Mouse (Mus musculus): ENCODE results near the gene Pou4f1.
"Not testable (repeated sequence)": the region's sequence is repeated elsewhere in the genome, so short reads cannot be mapped to it uniquely, and the experiment has no call there.

Gene Pou4f1

GRCm38 (mm10) chr14:104467966-104468622 is at the start of gene Pou4f1:
Gene Pou4f1, minus strand, starts transcription at chr14:104467999.
- no peak for DNase-seq (ENCODE audit: low read depth, low spot score)

- DNase-seq (ENCODE audit: low read depth, low spot score), result no peak
Measured at GRCm38 (mm10) chr14:104511664-104512063, 43.9 kb upstream of the Pou4f1 start.

GRCm38 (mm10) chr14:104502761-104503160 is 35.0 kb upstream of the Pou4f1 start:
- not testable (repeated sequence) for DNase-seq (ENCODE audit: low read depth, low spot score)

- no peak for DNase-seq (ENCODE audit: low read depth, low spot score)
Measured at GRCm38 (mm10) chr14:104479751-104480150, 12.0 kb upstream of the Pou4f1 start.

GRCm38 (mm10) chr14:104478593-104478992 is 10.8 kb upstream of the Pou4f1 start:
- no peak for DNase-seq (ENCODE audit: low read depth, low spot score)

- DNase-seq (ENCODE audit: low read depth, low spot score), result no peak
Measured at GRCm38 (mm10) chr14:104477616-104478015, 9.8 kb upstream of the Pou4f1 start.

GRCm38 (mm10) chr14:104475438-104475837 is 7.6 kb upstream of the Pou4f1 start:
- DNase-seq (ENCODE audit: low read depth, low spot score), result no peak

GRCm38 (mm10) chr14:104468623-104468970 is 798 bp upstream of the Pou4f1 start:
- DNase-seq (ENCODE audit: low read depth, low spot score), result no peak

- no peak for DNase-seq (ENCODE audit: low read depth, low spot score)
Measured at GRCm38 (mm10) chr14:104467133-104467965, 450 bp downstream of the Pou4f1 start.

GRCm38 (mm10) chr14:104466557-104466956 is 1.2 kb downstream of the Pou4f1 start:
- no peak for DNase-seq (ENCODE audit: low read depth, low spot score)

- no peak for DNase-seq (ENCODE audit: low read depth, low spot score)
Measured at GRCm38 (mm10) chr14:104465483-104466235, 2.1 kb downstream of the Pou4f1 start.

- DNase-seq (ENCODE audit: low read depth, low spot score), result no peak
Measured at GRCm38 (mm10) chr14:104464841-104465240, 3.0 kb downstream of the Pou4f1 start.

- DNase-seq (ENCODE audit: low read depth, low spot score), result no peak
Measured at GRCm38 (mm10) chr14:104463631-104464250, 4.1 kb downstream of the Pou4f1 start.

GRCm38 (mm10) chr14:104461286-104462240 is 6.2 kb downstream of the Pou4f1 start:
- DNase-seq (ENCODE audit: low read depth, low spot score), result no peak

- DNase-seq (ENCODE audit: low read depth, low spot score), result no peak
Measured at GRCm38 (mm10) chr14:104460325-104461285, 7.2 kb downstream of the Pou4f1 start.

- DNase-seq (ENCODE audit: low read depth, low spot score), result no peak
Measured at GRCm38 (mm10) chr14:104459513-104460111, 8.2 kb downstream of the Pou4f1 start.

GRCm38 (mm10) chr14:104458728-104459512 is 8.9 kb downstream of the Pou4f1 start:
- DNase-seq (ENCODE audit: low read depth, low spot score), result no peak

- DNase-seq (ENCODE audit: low read depth, low spot score), result no peak
Measured at GRCm38 (mm10) chr14:104457966-104458710, 9.7 kb downstream of the Pou4f1 start.

Data from telencephalon, adult 2 months (tissue).